Mouse (Mus musculus) heart, adult 2 months (tissue): ENCODE measurements around the gene Rbfox3.

ENCODE experiments used
- CTCF ChIP-seq: fragments of 200-600 bp; IDR thresholded peaks from 2 replicates; pipeline ENCODE4 v1.8.1; 2022; ENCODE audit warnings: antibody characterized with exemption, mild to moderate bottlenecking, moderate library complexity
- EP300 ChIP-seq: fragments of 200-500 bp; IDR thresholded peaks from 2 replicates; pipeline ENCODE4 v1.6.1; 2011; ENCODE audit warnings: low read depth, low read length, control low read depth; ENCODE audit not compliant: insufficient read depth
- POLR2A ChIP-seq: fragments of 200-500 bp; IDR thresholded peaks from 2 replicates; pipeline ENCODE4 v1.6.1; 2011; ENCODE audit warnings: mild to moderate bottlenecking, low read depth, low read length, control low read depth; ENCODE audit not compliant: insufficient read depth

DNA sequence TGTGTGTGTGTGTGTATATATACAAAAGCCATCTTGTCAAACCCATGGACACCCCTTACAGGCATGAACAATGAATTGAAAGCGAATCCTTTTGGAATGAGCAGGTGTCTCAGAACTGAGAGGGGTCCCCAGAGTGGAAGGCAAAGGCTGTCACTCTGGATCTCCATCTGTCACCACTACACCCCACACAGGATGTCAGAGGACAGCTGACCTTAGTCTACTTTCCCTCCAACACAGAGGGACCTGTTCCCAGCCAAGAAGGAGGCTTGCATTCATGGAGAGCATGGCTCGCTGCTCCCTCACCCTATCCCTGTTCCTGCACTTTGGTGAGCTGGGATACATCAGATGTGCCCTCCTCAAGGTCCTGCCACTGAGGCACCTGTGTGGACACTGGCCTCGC lies 48.0 kb downstream of the Rbfox3 start:
- TF ChIP-seq EP300 (no peak), CTCF (no peak), POLR2A (no peak)
